Mouse (Mus musculus) MEL (cell line): Measurements from ENCODE around the gene Scarb1.
A peak's percentile ranks its signal among the peaks of the same experiment; 100 is the strongest.

Experiments
- CTCF ChIP-seq, 3 experiments: IDR thresholded peaks in 2 of 3; conservative IDR thresholded peaks in 1 of 3; 2 replicates each; pipeline ENCODE4 v1.5.1; 2011 to 2012; ENCODE audit warnings: low read length in 3 of 3, low read depth in 2 of 3, mild to moderate bottlenecking in 2 of 3, improper control_type of control experiment in 1 of 3, inconsistent platforms in 1 of 3, mixed read lengths in 1 of 3, moderate library complexity in 1 of 3; ENCODE audit not compliant: control insufficient read depth in 1 of 3, insufficient read depth in 1 of 3, poor library complexity in 1 of 3, severe bottlenecking in 1 of 3
- MEF2A ChIP-seq: IDR thresholded peaks from 2 replicates; pipeline ENCODE4 v1.6.1; 2014; ENCODE audit warnings: low read depth, mild to moderate bottlenecking, inconsistent platforms, low read length, improper control_type of control experiment; ENCODE audit not compliant: poor library complexity, insufficient replicate concordance, severe bottlenecking; ENCODE audit errors: extremely low read depth
- NRF1 ChIP-seq: IDR thresholded peaks from 2 replicates; pipeline ENCODE4 v1.6.1; 2014; ENCODE audit warnings: low read depth, mild to moderate bottlenecking, inconsistent platforms, low read length, improper control_type of control experiment, moderate library complexity; ENCODE audit not compliant: poor library complexity, insufficient read depth, severe bottlenecking
- POLR2A ChIP-seq, 2 experiments: IDR thresholded peaks; 2 replicates each; pipeline ENCODE4 v1.6.1; 2011 to 2012; ENCODE audit warnings: low read length in 2 of 2, mild to moderate bottlenecking in 2 of 2, control low read depth in 1 of 2, improper control_type of control experiment in 1 of 2, low read depth in 1 of 2, moderate library complexity in 1 of 2; ENCODE audit not compliant: control insufficient read depth in 1 of 2, insufficient read depth in 1 of 2, poor library complexity in 1 of 2
- POLR2AphosphoS2 ChIP-seq: IDR thresholded peaks from 2 replicates; pipeline ENCODE4 v1.6.1; 2011; ENCODE audit warnings: low read length, improper control_type of control experiment
- ZC3H11A ChIP-seq: IDR thresholded peaks from 2 replicates; pipeline ENCODE4 v1.6.1; 2012; ENCODE audit warnings: low read depth, mild to moderate bottlenecking, inconsistent platforms, low read length, improper control_type of control experiment
- ZKSCAN1 ChIP-seq: IDR thresholded peaks from 2 replicates; pipeline ENCODE4 v1.6.1; 2012; ENCODE audit warnings: low read depth, mild to moderate bottlenecking, inconsistent platforms, low read length, improper control_type of control experiment, moderate library complexity

DNA sequence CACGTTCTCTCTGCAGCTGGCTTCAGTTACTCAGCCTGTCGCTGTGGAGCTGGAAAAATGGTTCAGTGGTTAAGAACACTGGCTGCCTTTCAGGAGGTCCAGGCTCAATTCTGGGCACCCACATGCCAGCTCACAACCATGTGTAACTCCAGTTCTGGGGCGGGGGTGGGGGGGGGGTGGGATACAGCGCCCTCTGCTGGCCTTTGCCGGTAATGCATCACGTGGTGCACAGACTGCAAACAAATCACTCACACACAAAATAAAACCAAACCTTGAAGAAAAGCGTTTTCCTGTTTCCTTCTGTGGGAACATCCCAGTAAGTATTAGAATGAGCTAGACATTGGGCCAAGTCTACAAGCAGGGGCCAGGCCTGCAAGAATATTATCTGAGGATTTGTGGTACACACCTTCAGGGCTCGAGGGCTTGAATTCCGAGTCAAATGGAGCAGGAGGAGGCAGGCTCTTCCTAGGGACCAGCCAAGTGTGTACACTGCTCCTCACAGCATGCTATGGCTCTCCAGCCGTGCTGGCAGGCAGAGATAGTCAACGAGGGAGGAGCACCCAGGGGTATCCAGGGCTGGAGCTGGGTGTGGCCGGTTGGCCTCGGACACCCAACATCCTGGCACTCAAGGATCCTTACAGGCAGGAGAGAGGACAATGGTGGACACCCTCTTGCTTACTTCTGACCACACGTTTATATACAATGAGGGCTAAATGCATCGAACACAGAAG is 88.8 kb downstream of the Scarb1 start:
- TF ChIP-seq ZC3H11A (peak; percentile 16; the same call in 1 of the 2 replicates), NRF1 (no peak), ZKSCAN1 (no peak), POLR2A (IDR thresholded peaks at IDR 0.05; ENCODE audit: control insufficient read depth in 1 of 2, insufficient read depth in 1 of 2, low read depth in 1 of 2, low read length in 2 of 2, poor library complexity in 1 of 2) (no peak), CTCF (IDR thresholded peaks at IDR 0.05 in 2 of 3, conservative IDR thresholded peaks at IDR 0.05 in 1 of 3; ENCODE audit: control insufficient read depth in 1 of 3, insufficient read depth in 1 of 3, low read depth in 2 of 3, low read length in 3 of 3, poor library complexity in 1 of 3, severe bottlenecking in 1 of 3) (peak; percentile 55 to 97 (median 65)), MEF2A (no peak), POLR2AphosphoS2 (no peak)
